Mouse (Mus musculus) v-Abl transformed pro-B cells (cell line): ENCODE results near the gene Atg2a.

Experiments used
- in situ Hi-C, 2 experiments: fragments of 400-800 bp; cut with MboI; formaldehyde crosslinking; loops; one replicate each; pipeline ENCODE4 v1.15.1; 2025; ENCODE audit not compliant: unreplicated experiment in 2 of 2

Atg2a gene

GRCm38 (mm10) chr19:6245806-6246205 is 4.3 kb downstream of the Atg2a start:
- in situ Hi-C loops: no loop called here

- in situ Hi-C loops: no loop called here
Observed at GRCm38 (mm10) chr19:6247526-6248300, 6.2 kb downstream of the Atg2a start.

- in situ Hi-C loops: no loop called here
Observed at GRCm38 (mm10) chr19:6253021-6253420, 11.6 kb downstream of the Atg2a start.

- in situ Hi-C loops: loop anchor here in 1 of 2 experiments (5.0 kb wide), 1 partner anchor 47 kb away; the partner anchor contains the start of gene Cdc42bpg
Observed at GRCm38 (mm10) chr19:6260428-6260827, 19.0 kb downstream of the Atg2a start.

- in situ Hi-C loops: loop anchor here in 1 of 2 experiments (5.0 kb wide), 1 partner anchor 46 kb away; the partner anchor contains the start of gene Cdc42bpg
Observed at GRCm38 (mm10) chr19:6260946-6261345, 19.5 kb downstream of the Atg2a start.

GRCm38 (mm10) chr19:6261379-6261778 is 19.9 kb downstream of the Atg2a start:
- in situ Hi-C loops: loop anchor here in 1 of 2 experiments (5.0 kb wide), 1 partner anchor 46 kb away; the partner anchor contains the start of gene Cdc42bpg

- in situ Hi-C loops: loop anchor here in 1 of 2 experiments (5.0 kb wide), 1 partner anchor 45 kb away; the partner anchor contains the start of gene Cdc42bpg
Observed at GRCm38 (mm10) chr19:6262222-6262621, 20.8 kb downstream of the Atg2a start.

GRCm38 (mm10) chr19:6262839-6263433 is 21.5 kb downstream of the Atg2a start:
- in situ Hi-C loops: loop anchor here in 1 of 2 experiments (5.0 kb wide), 1 partner anchor 44 kb away; the partner anchor contains the start of gene Cdc42bpg

- in situ Hi-C loops: loop anchor here in 1 of 2 experiments (5.0 kb wide), 1 partner anchor 43 kb away; the partner anchor contains the start of gene Cdc42bpg
Observed at GRCm38 (mm10) chr19:6264200-6264599, 22.7 kb downstream of the Atg2a start.

GRCm38 (mm10) chr19:6264945-6265344 is 23.5 kb downstream of the Atg2a start:
- in situ Hi-C loops: loop anchor here in 1 of 2 experiments (5.0 kb wide), 1 partner anchor 42 kb away; the partner anchor contains the start of gene Cdc42bpg

- in situ Hi-C loops: no loop called here
Observed at GRCm38 (mm10) chr19:6265727-6266182, 24.3 kb downstream of the Atg2a start.

- in situ Hi-C loops: no loop called here
Observed at GRCm38 (mm10) chr19:6267306-6268169, 26.1 kb downstream of the Atg2a start.

GRCm38 (mm10) chr19:6268170-6268528 is 26.7 kb downstream of the Atg2a start:
- in situ Hi-C loops: no loop called here

- in situ Hi-C loops: no loop called here
Observed at GRCm38 (mm10) chr19:6268670-6269132, 27.2 kb downstream of the Atg2a start.

GRCm38 (mm10) chr19:6269798-6270475 is 28.5 kb downstream of the Atg2a start:
- in situ Hi-C loops: loop anchor here in 1 of 2 experiments (5.0 kb wide), 1 partner anchor 37 kb away; the partner anchor contains the start of gene Cdc42bpg

GRCm38 (mm10) chr19:6270661-6271060 is 29.2 kb downstream of the Atg2a start:
- in situ Hi-C loops: loop anchor here in 1 of 2 experiments (5.0 kb wide), 1 partner anchor 37 kb away; the partner anchor contains the start of gene Cdc42bpg

- in situ Hi-C loops: loop anchor here in 1 of 2 experiments (5.0 kb wide), 1 partner anchor 36 kb away; the partner anchor contains the start of gene Cdc42bpg
Observed at GRCm38 (mm10) chr19:6271206-6271605, 29.7 kb downstream of the Atg2a start.

- in situ Hi-C loops: loop anchor here in 1 of 2 experiments (5.0 kb wide), 1 partner anchor 35 kb away; the partner anchor contains the start of gene Cdc42bpg
Observed at GRCm38 (mm10) chr19:6272053-6272452, 30.6 kb downstream of the Atg2a start.

- in situ Hi-C loops: loop anchor here in 1 of 2 experiments (5.0 kb wide), 1 partner anchor 35 kb away; the partner anchor contains the start of gene Cdc42bpg
Observed at GRCm38 (mm10) chr19:6272738-6273137, 31.3 kb downstream of the Atg2a start.
